Mouse (Mus musculus) cerebellum, adult 2 months (tissue): Measurements from ENCODE around the gene Cracr2b.

Experiments used
- CTCF ChIP-seq: fragments of 200-500 bp; IDR thresholded peaks from 2 replicates; pipeline ENCODE4 v1.5.1; 2011; ENCODE audit warnings: low read depth, mild to moderate bottlenecking, control low read depth, low read length, moderate library complexity, borderline replicate concordance; ENCODE audit not compliant: insufficient read depth
- POLR2A ChIP-seq: fragments of 200-500 bp; IDR thresholded peaks from 2 replicates; pipeline ENCODE4 v1.6.1; 2011; ENCODE audit warnings: low read length, control low read depth, borderline replicate concordance; ENCODE audit not compliant: insufficient read depth

DNA sequence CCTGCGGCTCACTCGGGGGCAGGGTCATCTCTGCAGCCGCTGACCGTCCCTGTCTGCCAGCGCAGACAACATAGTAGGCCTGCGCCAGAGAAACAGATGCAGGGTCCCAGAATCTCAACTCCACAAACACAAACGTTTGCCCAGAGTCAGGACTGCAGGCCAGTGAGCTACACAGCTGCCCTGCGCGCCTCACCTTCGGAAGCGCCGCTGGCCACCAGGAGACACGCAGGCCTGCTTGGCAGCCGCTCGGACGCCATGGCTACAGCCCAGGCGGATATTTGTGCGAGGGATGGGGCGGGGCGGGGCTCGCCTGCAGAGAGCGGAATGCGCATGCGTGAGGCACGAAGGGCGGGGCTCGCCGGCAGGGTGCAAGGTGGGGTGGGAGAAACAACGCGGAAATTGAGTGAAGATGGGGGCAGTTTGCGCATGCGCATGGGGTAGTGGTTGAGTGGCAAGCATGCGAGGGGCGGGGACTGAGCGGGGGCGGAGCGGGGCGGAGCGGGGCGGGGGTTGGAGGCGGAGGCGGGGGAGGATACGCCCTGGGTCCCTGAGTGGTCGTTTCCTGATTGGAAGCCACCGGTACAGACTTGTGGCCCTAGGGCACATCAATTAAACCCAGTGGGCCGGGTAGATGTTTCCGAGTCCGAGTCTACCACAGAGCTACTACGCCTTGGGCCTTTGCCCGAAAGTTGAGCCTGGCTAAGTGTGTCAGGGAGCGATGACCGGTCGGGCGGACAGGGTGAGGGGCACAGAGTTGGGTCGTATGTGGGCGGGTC is 46.9 kb upstream of the Cracr2b start, which contains the start of gene Gatd1:
- TF ChIP-seq POLR2A (peak; percentile 93), CTCF (0 out of 2 replicates have a peak, but pooled peaks have one; percentile 13)
